Mouse (Mus musculus): ENCODE measurements around the gene Lrrc36. TPM values are rescaled to one million over a fixed set of nuclear protein-coding genes. Genes with fewer than 3 reads are reported as not detected.
A peak's percentile ranks its signal among the peaks of the same experiment; 100 is the strongest.

Lrrc36 gene
- total and polyA plus RNA-seq, 2 experiments from 2014 or later = 0.93 to 0.99 TPM

DNA sequence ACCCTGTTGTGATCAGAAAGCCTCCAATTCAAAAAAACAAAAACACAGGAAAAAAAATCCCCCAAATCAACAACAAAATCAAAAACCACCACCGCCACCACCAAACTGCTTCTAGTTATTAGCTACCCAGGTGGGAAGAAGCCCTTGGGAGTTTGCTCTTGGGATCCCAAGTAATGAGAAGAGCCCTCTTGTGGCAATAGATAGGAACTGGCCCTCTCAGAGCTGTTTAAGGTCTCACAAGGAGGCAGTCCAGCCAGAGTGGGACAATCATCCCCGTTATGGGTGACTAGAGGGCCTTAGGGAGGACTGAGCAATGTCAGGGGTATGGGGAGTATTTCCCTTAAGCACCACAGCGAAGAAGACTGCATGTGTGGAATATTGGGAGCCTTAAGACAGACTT is 15.6 kb upstream of the Lrrc36 start:
- ATAC-seq (ENCODE audit: low FRiP score) (no peak), DNase-seq (ENCODE audit: low spot score) (peak; percentile 86)
- peak; percentile 74 for TF ChIP-seq CTCF (IDR thresholded peaks at IDR 0.05)
- Histone ChIP-seq H3K4me2 (ENCODE audit: low read depth, low read length, poor library complexity, severe bottlenecking) (no peak overlapping the region), H3K9me3 (ENCODE audit: low read length) (no peaks in the 10 kb centered on the region), H3K36me3 (ENCODE audit: insufficient read depth, low read length) (no peaks in the 10 kb centered on the region), H3K9ac (replicated peaks; ENCODE audit: low read length, poor library complexity, severe bottlenecking) (no peak overlapping the region), H3K4me3 (ENCODE audit: low read depth, low read length) (no peak overlapping the region), H3K27me3 (ENCODE audit: insufficient read depth, low read length) (no peaks in the 10 kb centered on the region), H3K4me1 (ENCODE audit: insufficient read depth, low read length) (no peaks in the 10 kb centered on the region), H3K27ac (ENCODE audit: low read depth, low read length) (no peak overlapping the region)
- WGBS = 31% methylated on average over 3 of the region's 3 CpGs

DNA sequence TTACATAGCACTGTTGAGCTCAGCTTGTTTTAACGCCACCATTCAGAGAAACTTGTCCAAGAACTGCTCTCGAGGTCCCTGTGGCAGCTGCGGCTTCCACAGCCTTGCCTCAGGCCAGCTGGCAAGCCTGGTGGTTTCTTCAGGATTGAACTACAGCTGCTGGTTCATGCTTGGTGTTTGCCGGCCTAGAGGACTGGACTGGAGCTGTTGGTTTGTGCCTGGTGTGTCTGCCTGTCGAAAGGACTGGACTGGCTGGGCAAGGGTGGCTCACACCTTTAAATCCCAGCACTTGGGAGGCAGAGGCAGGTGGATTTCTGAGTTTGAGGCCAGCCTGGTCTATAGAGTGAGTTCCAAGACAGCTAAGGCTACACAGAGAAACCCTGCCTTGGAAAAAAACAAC is 13.4 kb upstream of the Lrrc36 start:
- no peak for DNase-seq (ENCODE audit: low spot score)
- no peak overlapping the region for H3K4me2 ChIP-seq (ENCODE audit: low read depth, low read length, poor library complexity, severe bottlenecking)
- H3K4me1 ChIP-seq (ENCODE audit: insufficient read depth, low read length) = no peaks in the 10 kb centered on the region
- no peak for ATAC-seq (ENCODE audit: low FRiP score)
- TF ChIP-seq CTCF (IDR thresholded peaks at IDR 0.05) = no peak
- no peak overlapping the region for H3K9ac ChIP-seq (replicated peaks; ENCODE audit: low read length, poor library complexity, severe bottlenecking)
- H3K27ac ChIP-seq (ENCODE audit: low read depth, low read length) = no peak overlapping the region
- 87% methylated on average over 5 of the region's 5 CpGs for WGBS
- H3K36me3 ChIP-seq (ENCODE audit: insufficient read depth, low read length) = no peaks in the 10 kb centered on the region
- no peaks in the 10 kb centered on the region for H3K9me3 ChIP-seq (ENCODE audit: low read length)
- H3K4me3 ChIP-seq (ENCODE audit: low read depth, low read length) = no peak overlapping the region
- H3K27me3 ChIP-seq (ENCODE audit: insufficient read depth, low read length) = no peaks in the 10 kb centered on the region

DNA sequence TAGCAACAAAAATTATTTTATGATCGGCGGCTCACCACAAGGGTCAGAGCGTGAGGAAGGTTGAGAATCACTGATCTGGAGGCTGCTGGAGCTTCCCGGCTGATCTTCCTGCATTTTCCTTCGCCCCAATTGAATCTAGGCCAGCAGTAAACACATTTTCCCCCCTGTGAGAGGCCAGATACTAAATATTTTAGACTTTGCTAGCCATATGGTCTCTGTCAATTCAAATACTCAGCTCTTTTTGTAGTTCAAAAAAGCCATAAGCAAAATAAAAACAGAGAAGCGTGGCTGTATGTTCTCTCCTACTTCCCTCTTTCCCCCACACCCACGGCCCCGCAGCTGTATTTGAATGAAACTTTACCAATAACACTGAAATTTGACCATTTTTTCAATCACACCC is 9.9 kb upstream of the Lrrc36 start:
- H3K27me3 ChIP-seq (ENCODE audit: insufficient read depth, low read length) = no peaks in the 10 kb centered on the region
- no peak overlapping the region for H3K4me3 ChIP-seq (ENCODE audit: low read depth, low read length)
- no peaks in the 10 kb centered on the region for H3K9me3 ChIP-seq (ENCODE audit: low read length)
- H3K4me2 ChIP-seq (ENCODE audit: low read depth, low read length, poor library complexity, severe bottlenecking) = no peak overlapping the region
- DNase-seq (ENCODE audit: low spot score) (no peak), ATAC-seq (ENCODE audit: low FRiP score) (no peak)
- TF ChIP-seq CTCF (IDR thresholded peaks at IDR 0.05) = no peak
- no peaks in the 10 kb centered on the region for H3K4me1 ChIP-seq (ENCODE audit: insufficient read depth, low read length)
- H3K36me3 ChIP-seq (ENCODE audit: insufficient read depth, low read length) = no peaks in the 10 kb centered on the region
- H3K9ac ChIP-seq (replicated peaks; ENCODE audit: low read length, poor library complexity, severe bottlenecking) = no peak overlapping the region
- H3K27ac ChIP-seq (ENCODE audit: low read depth, low read length) = no peak overlapping the region
- WGBS = 88% methylated on average over 8 of the region's 8 CpGs

DNA sequence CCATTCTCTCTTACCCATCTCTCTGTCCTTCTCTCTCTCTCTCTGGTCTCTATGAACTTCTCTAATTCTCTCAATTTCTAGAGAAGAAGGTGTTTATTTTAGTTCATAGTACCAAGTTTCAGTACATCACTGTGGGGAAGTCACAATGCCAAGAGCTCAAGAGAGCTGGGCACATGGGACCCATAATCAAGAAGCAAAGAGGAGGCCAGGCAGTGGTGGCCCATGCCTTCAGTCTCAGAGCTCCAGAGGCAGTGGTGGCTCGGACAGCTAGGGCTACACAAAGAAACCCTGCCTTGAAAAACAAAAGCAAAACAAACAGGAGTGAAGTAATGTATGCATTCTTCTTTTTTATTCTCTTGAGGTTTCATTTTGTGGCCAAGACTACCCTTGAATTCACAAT is 8.9 kb upstream of the Lrrc36 start:
- H3K36me3 ChIP-seq (ENCODE audit: insufficient read depth, low read length) = no peaks in the 10 kb centered on the region
- no peak overlapping the region for H3K4me2 ChIP-seq (ENCODE audit: low read depth, low read length, poor library complexity, severe bottlenecking)
- H3K4me3 ChIP-seq (ENCODE audit: low read depth, low read length) = no peak overlapping the region
- H3K9ac ChIP-seq (replicated peaks; ENCODE audit: low read length, poor library complexity, severe bottlenecking) = no peak overlapping the region
- no peak for ATAC-seq (ENCODE audit: low FRiP score)
- no peaks in the 10 kb centered on the region for H3K27me3 ChIP-seq (ENCODE audit: insufficient read depth, low read length)
- no peak for TF ChIP-seq CTCF (IDR thresholded peaks at IDR 0.05)
- H3K27ac ChIP-seq (ENCODE audit: low read depth, low read length) = no peak overlapping the region
- WGBS = 41% methylated on average over 1 of the region's 1 CpGs
- H3K4me1 ChIP-seq (ENCODE audit: insufficient read depth, low read length) = no peaks in the 10 kb centered on the region
- no peak for DNase-seq (ENCODE audit: low spot score)
- H3K9me3 ChIP-seq (ENCODE audit: low read length) = no peaks in the 10 kb centered on the region

DNA sequence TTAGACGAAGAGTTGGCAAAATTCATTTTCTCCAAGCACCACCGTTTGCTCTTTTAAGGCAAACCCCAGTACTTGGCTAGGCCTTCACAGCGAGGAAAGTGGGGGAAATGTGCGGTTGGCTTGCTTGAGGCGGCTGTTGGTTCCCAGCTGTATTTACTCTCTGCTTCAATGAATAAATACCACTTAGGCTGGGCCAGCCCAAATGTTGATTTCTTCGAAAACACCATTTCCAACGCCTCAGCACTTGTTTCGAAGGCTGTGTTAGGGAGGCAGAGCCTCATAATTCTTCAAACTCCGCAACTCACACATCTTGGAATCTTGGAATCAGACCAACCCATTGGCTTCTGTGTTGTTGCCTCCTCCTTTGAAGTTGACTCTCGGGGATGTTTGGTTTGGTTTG is 7.0 kb upstream of the Lrrc36 start:
- Histone ChIP-seq H3K27ac (ENCODE audit: low read depth, low read length) (no peak overlapping the region), H3K36me3 (ENCODE audit: insufficient read depth, low read length) (no peaks in the 10 kb centered on the region), H3K4me2 (ENCODE audit: low read depth, low read length, poor library complexity, severe bottlenecking) (no peak overlapping the region), H3K4me1 (ENCODE audit: insufficient read depth, low read length) (no peaks in the 10 kb centered on the region), H3K9ac (replicated peaks; ENCODE audit: low read length, poor library complexity, severe bottlenecking) (no peak overlapping the region), H3K9me3 (ENCODE audit: low read length) (no peaks in the 10 kb centered on the region), H3K27me3 (ENCODE audit: insufficient read depth, low read length) (no peaks in the 10 kb centered on the region), H3K4me3 (ENCODE audit: low read depth, low read length) (no peak overlapping the region)
- DNase-seq (ENCODE audit: low spot score) = no peak
- no peak for TF ChIP-seq CTCF (IDR thresholded peaks at IDR 0.05)
- 72% methylated on average over 10 of the region's 10 CpGs for WGBS
- no peak for ATAC-seq (ENCODE audit: low FRiP score)

DNA sequence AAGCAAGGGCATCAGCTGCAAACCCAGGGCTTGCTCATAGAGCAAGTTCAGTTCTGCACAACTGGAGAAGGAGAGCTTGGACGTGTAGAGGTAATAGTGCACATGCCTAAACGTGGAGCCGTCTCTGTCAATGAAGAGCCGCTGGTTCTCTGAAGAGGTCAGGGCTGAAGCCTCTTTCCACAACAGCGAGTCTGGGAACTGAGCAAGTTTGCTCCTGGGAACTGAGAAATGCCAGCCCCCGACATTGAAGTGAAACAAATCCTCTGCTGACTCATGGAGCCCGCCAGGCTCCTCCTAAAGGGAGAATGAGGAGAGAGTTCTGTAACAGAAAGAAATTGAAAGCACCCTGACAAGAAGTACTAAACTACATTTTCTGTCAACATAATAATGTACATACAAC is 5.0 kb upstream of the Lrrc36 start:
- no peak overlapping the region for H3K4me3 ChIP-seq (ENCODE audit: low read depth, low read length)
- H3K4me2 ChIP-seq (ENCODE audit: low read depth, low read length, poor library complexity, severe bottlenecking) = no peak overlapping the region
- peaks cover 2% of the 10 kb centered on the region; the same call in 1 of the 2 replicates for H3K4me1 ChIP-seq (ENCODE audit: insufficient read depth, low read length)
- H3K27me3 ChIP-seq (ENCODE audit: insufficient read depth, low read length) = no peaks in the 10 kb centered on the region
- TF ChIP-seq CTCF (IDR thresholded peaks at IDR 0.05) = no peak
- no peak overlapping the region for H3K9ac ChIP-seq (replicated peaks; ENCODE audit: low read length, poor library complexity, severe bottlenecking)
- no peaks in the 10 kb centered on the region for H3K9me3 ChIP-seq (ENCODE audit: low read length)
- H3K36me3 ChIP-seq (ENCODE audit: insufficient read depth, low read length) = no peaks in the 10 kb centered on the region
- WGBS = 60% methylated on average over 7 of the region's 7 CpGs
- ATAC-seq (ENCODE audit: low FRiP score) (no peak), DNase-seq (ENCODE audit: low spot score) (no peak)
- H3K27ac ChIP-seq (ENCODE audit: low read depth, low read length) = no peak overlapping the region

Measured in midbrain, postnatal 0 days (tissue).